23 mouse cellular contexts compared by ENCODE assay signal in the genomic region with DNA sequence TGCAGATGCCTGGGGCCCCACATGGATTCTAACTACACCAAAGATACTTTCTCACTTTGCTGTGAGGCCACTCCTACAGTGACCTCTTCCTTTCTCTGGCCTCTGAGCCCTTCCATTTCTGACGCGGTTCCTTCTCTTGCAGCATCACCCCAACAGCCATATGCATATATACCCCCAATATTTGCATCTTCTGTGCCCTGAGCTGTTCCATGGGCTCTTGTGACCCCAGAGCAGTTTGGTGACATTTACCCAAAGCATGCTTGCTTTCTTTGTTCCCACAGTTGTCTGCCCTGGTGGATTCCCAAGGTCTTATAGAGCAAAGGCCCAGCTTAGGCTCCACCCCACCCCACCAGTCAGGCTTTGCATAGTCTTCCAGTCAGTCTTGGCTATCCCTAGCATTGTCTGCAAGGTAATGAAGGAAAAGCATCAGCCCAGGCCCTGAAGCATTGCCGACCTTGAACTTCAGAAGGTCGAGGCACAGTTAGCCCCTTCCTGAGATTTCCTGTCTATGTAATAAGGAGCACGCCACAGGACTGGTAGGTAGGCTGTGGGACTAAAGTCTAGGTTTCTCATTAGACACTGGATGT. TPM values are rescaled to one million over a fixed set of nuclear protein-coding genes. Genes with fewer than 3 reads are reported as not detected.
A peak's percentile ranks its signal among the peaks of the same experiment; 100 is the strongest.
DNase-seq lines count a peak whose midpoint lies in the region; ATAC-seq and TF ChIP-seq lines count a peak whose summit lies in the region.
"Had no signal": no experiment of that assay in that cellular context is flagged by ENCODE, and none has a peak within 500 bp of the region (broad histone marks: within the 10 kb centered on the region; RNA-seq: fewer than 3 reads in every experiment).

No protein-coding gene starts in this region.

- H3K27me3 ChIP-seq in embryonic facial prominence, embryonic 15.5 days: no peaks in the 10 kb centered on the region
- H3K27me3 ChIP-seq in midbrain, embryonic 16.5 days (ENCODE audit: control insufficient read depth, insufficient read depth, low read depth, low read length): no peaks in the 10 kb centered on the region
- H3K27me3 ChIP-seq in stomach, postnatal 0 days (ENCODE audit: control insufficient read depth, insufficient read depth, low read length): no peaks in the 10 kb centered on the region
- H3K27me3 ChIP-seq: limb, embryonic 13.5 days; liver, embryonic 13.5 days had no signal

- no peak overlapping the region for H3K9ac ChIP-seq in embryonic facial prominence, embryonic 15.5 days
- no peak overlapping the region for H3K9ac ChIP-seq in midbrain, embryonic 16.5 days (ENCODE audit: low read depth, low read length)
- H3K9ac ChIP-seq in stomach, postnatal 0 days (ENCODE audit: low read length): no peak overlapping the region
- H3K9ac ChIP-seq: forebrain, postnatal 0 days; hindbrain, embryonic 14.5 days; limb, embryonic 13.5 days; liver, embryonic 13.5 days had no signal

- no peaks in the 10 kb centered on the region for H3K36me3 ChIP-seq in embryonic facial prominence, embryonic 15.5 days
- no peaks in the 10 kb centered on the region for H3K36me3 ChIP-seq in midbrain, embryonic 16.5 days (ENCODE audit: control insufficient read depth, insufficient read depth, low read length)
- no peaks in the 10 kb centered on the region for H3K36me3 ChIP-seq in stomach, postnatal 0 days (ENCODE audit: control insufficient read depth, insufficient read depth, low read length)
- H3K36me3 ChIP-seq: limb, embryonic 13.5 days; liver, embryonic 13.5 days had no signal

- H3K4me1 ChIP-seq in embryonic facial prominence, embryonic 15.5 days: peaks cover 51% of the 10 kb centered on the region
- peaks cover 19% of the 10 kb centered on the region for H3K4me1 ChIP-seq in midbrain, embryonic 16.5 days (ENCODE audit: control insufficient read depth, insufficient read depth, low read length)
- H3K4me1 ChIP-seq in stomach, postnatal 0 days (replicated peaks; ENCODE audit: control insufficient read depth, insufficient read depth): peaks cover 6% of the 10 kb centered on the region; the same call in 1 of the 2 replicates

- TF ChIP-seq CTCF in stomach, postnatal 0 days (IDR thresholded peaks at IDR 0.05; ENCODE audit: low read depth): no peak

- no peaks in the 10 kb centered on the region for H3K9me3 ChIP-seq in embryonic facial prominence, embryonic 15.5 days (replicated peaks)
- no peaks in the 10 kb centered on the region for H3K9me3 ChIP-seq in midbrain, embryonic 16.5 days (replicated peaks; ENCODE audit: control insufficient read depth, low read length, poor library complexity, severe bottlenecking)
- no peaks in the 10 kb centered on the region for H3K9me3 ChIP-seq in stomach, postnatal 0 days (ENCODE audit: control insufficient read depth, low read length)
- H3K9me3 ChIP-seq: limb, embryonic 13.5 days; liver, embryonic 13.5 days had no signal

- no peak for TF ChIP-seq EP300 in stomach, postnatal 0 days (optimal IDR thresholded peaks at IDR 0.05)

- H3K4me2 ChIP-seq in embryonic facial prominence, embryonic 15.5 days (replicated peaks): no peak overlapping the region
- no peak overlapping the region for H3K4me2 ChIP-seq in midbrain, embryonic 16.5 days (ENCODE audit: low read length)
- H3K4me2 ChIP-seq in stomach, postnatal 0 days (replicated peaks; ENCODE audit: low read depth): no peak overlapping the region
- H3K4me2 ChIP-seq: hindbrain, embryonic 14.5 days; limb, embryonic 13.5 days; liver, embryonic 13.5 days; midbrain, embryonic 11.5 days had no signal

- H3K27ac ChIP-seq in embryonic facial prominence, embryonic 15.5 days (replicated peaks): 0 out of 2 replicates have a peak overlapping the region, but pooled peaks have one; percentile 11
- H3K27ac ChIP-seq in midbrain, embryonic 16.5 days (ENCODE audit: low read length): no peak overlapping the region
- H3K27ac ChIP-seq in stomach, postnatal 0 days (replicated peaks): no peak overlapping the region
- H3K27ac ChIP-seq: hindbrain, embryonic 14.5 days; layer of hippocampus, adult 2 months; limb, embryonic 13.5 days; liver, embryonic 13.5 days had no signal

- H3K4me3 ChIP-seq in embryonic facial prominence, embryonic 15.5 days (replicated peaks): no peak overlapping the region
- no peak overlapping the region for H3K4me3 ChIP-seq in midbrain, embryonic 16.5 days (ENCODE audit: low read depth, low read length)
- H3K4me3 ChIP-seq in stomach, postnatal 0 days (ENCODE audit: low read depth, low read length): no peak overlapping the region
- H3K4me3 ChIP-seq: layer of hippocampus, adult 2 months; limb, embryonic 13.5 days; liver, embryonic 13.5 days had no signal

- ATAC-seq in embryonic facial prominence, embryonic 15.5 days (ENCODE audit: insufficient number of reproducible peaks, low FRiP score, low TSS enrichment, low read depth): no peak
- ATAC-seq in midbrain, embryonic 16.5 days: no peak
- no peak for ATAC-seq in stomach, postnatal 0 days (ENCODE audit: low FRiP score, low TSS enrichment)
- ATAC-seq: forebrain, postnatal 0 days had no signal

- intact Hi-C loops in heart, postnatal 25 days (cut with DNase I): no loop called here

- WGBS in embryonic facial prominence, embryonic 15.5 days: 77% methylated on average over 5 of the region's 5 CpGs
- 95% methylated on average over 5 of the region's 5 CpGs for WGBS in midbrain, embryonic 16.5 days
- WGBS in stomach, postnatal 0 days: 73% methylated on average over 5 of the region's 5 CpGs

- peak; percentile 88 for DNase-seq in heart, adult 11 months
- no peak for DNase-seq in heart, postnatal 25 days (ENCODE audit: low spot score)
- DNase-seq in thymus, postnatal 25 days: peak; percentile 14
- no peak for DNase-seq in thymus, postnatal 4 days
- no peak for DNase-seq in stomach, postnatal 0 days (ENCODE audit: low spot score)
- DNase-seq: adrenal gland, postnatal 14 days; cerebellum, adult 8-10 months; cerebellum, postnatal 36 days; embryo, embryonic 11 days; forebrain, postnatal 0 days; gastrocnemius, postnatal 25 days; heart, postnatal 36 days; kidney, adult 8-10 months; kidney, postnatal 14 days; liver, embryonic 13.5 days; lung, adult 2 months; lung, postnatal 14 days had no signal

RNA-seq across cellular contexts. Expression of a gene that starts 59.8 kb away (rescaled TPM):
- 10 to 100 TPM; 45.5 to 46.7 TPM for total RNA-seq in heart, postnatal 25 days (2021)
- polyA plus RNA-seq in embryonic facial prominence, embryonic 15.5 days (2015; fragmentation: Nextera tagmentation; extraction: Ambion mirVana): 11.7 and 11.9 TPM in 2 replicates
- 35.9 and 37.5 TPM in 2 replicates for polyA plus RNA-seq in midbrain, embryonic 16.5 days (2015; fragmentation: Nextera tagmentation; extraction: Ambion mirVana)
- 11.6 and 12.1 TPM in 2 replicates for polyA plus RNA-seq in stomach, postnatal 0 days (2015; fragmentation: Nextera tagmentation; extraction: Ambion mirVana)

Comparison
In these comparisons a context has a peak if more than half of its experiments do, and no peak if none do; other contexts are left out.
1. DNase-seq: peak in heart, adult 11 months (single experiment) and thymus, postnatal 25 days (single experiment); none in heart, postnatal 25 days (single experiment), thymus, postnatal 4 days (single experiment) and stomach, postnatal 0 days (single experiment).